Mouse (Mus musculus) olfactory bulb, adult 2 months (tissue): Measurements from ENCODE around the gene Igdcc3.
"Not testable (repeated sequence)": the region's sequence is repeated elsewhere in the genome, so short reads cannot be mapped to it uniquely, and the experiment has no call there.

ENCODE experiments used
- CTCF ChIP-seq: fragments of 200-500 bp; IDR thresholded peaks from 2 replicates; pipeline ENCODE4 v1.5.1; 2012; ENCODE audit warnings: low read depth, mild to moderate bottlenecking, low read length, moderate library complexity; ENCODE audit not compliant: insufficient read depth
- POLR2A ChIP-seq: fragments of 200-500 bp; IDR thresholded peaks from 2 replicates; pipeline ENCODE4 v1.6.1; 2012; ENCODE audit warnings: mild to moderate bottlenecking, low read depth, low read length, moderate library complexity; ENCODE audit not compliant: insufficient read depth

- not testable (repeated sequence) for TF ChIP-seq CTCF, POLR2A
Observed at GRCm38 (mm10) chr9:65207041-65207815, 66.2 kb downstream of the Igdcc3 start.
